Mouse (Mus musculus) liver, postnatal 0 days (tissue): Measurements from ENCODE around the gene Pde8a.

Source experiments
- CTCF ChIP-seq: sonication (generic); IDR thresholded peaks from 2 replicates; pipeline ENCODE4 v1.5.1; 2016; ENCODE audit warnings: antibody characterized with exemption, low read depth
- EP300 ChIP-seq: IDR thresholded peaks from 2 replicates; pipeline ENCODE4 v1.6.1; 2016; ENCODE audit warnings: antibody characterized with exemption, low read depth, mild to moderate bottlenecking

- TF ChIP-seq CTCF (no peak), EP300 (no peak)
These were observed 124.6 kb downstream of the Pde8a start for GRCm38 (mm10) chr7:81337785-81338521.
